Mouse (Mus musculus) limb, embryonic 11.5 days (tissue): ENCODE data around the gene Spsb1. TPM values are rescaled to one million over a fixed set of nuclear protein-coding genes. Genes with fewer than 3 reads are reported as not detected.

ENCODE experiments used
- ATAC-seq: fragments of 200-750 bp; cut with Nextera tagmentation; 2 replicates; pipeline ENCODE4 v1.8.0; 2017; ENCODE audit warnings: low read depth; ENCODE audit not compliant: insufficient number of reproducible peaks, low FRiP score, low TSS enrichment
- DNase-seq: peaks from one replicate; pipeline ENCODE4 v3.0.0-alpha.2; 2015; ENCODE audit warnings: low spot score
- H3K27ac ChIP-seq: fragments of 300-500 bp; sonication (generic); replicated peaks from 2 replicates; pipeline ENCODE4 v1.5.1; 2014; ENCODE audit warnings: low read depth, mild to moderate bottlenecking, low read length
- H3K27me3 ChIP-seq: fragments of 300-500 bp; sonication (generic); 2 replicates; pipeline ENCODE4 v1.6.1; 2014; ENCODE audit warnings: mild to moderate bottlenecking, low read length, mixed read lengths; ENCODE audit not compliant: control insufficient read depth, insufficient read depth
- H3K36me3 ChIP-seq: fragments of 300-500 bp; sonication (generic); 2 replicates; pipeline ENCODE4 v1.6.1; 2014; ENCODE audit warnings: mild to moderate bottlenecking, low read length, moderate library complexity, mixed read lengths; ENCODE audit not compliant: control insufficient read depth, insufficient read depth
- H3K4me1 ChIP-seq: fragments of 300-500 bp; sonication (generic); 2 replicates; pipeline ENCODE4 v1.6.1; 2014; ENCODE audit warnings: low read length, mixed read lengths; ENCODE audit not compliant: control insufficient read depth, insufficient read depth
- H3K4me2 ChIP-seq: fragments of 300-500 bp; sonication (generic); 2 replicates; pipeline ENCODE4 v1.6.1; 2014; ENCODE audit warnings: low read depth, mild to moderate bottlenecking, moderate library complexity; ENCODE audit not compliant: severe bottlenecking
- H3K4me3 ChIP-seq: fragments of 300-500 bp; sonication (generic); 2 replicates; pipeline ENCODE4 v1.5.1; 2014; ENCODE audit warnings: low read depth, low read length
- H3K9ac ChIP-seq: fragments of 300-500 bp; sonication (generic); 2 replicates; pipeline ENCODE4 v1.6.1; 2014; ENCODE audit warnings: mild to moderate bottlenecking, low read length
- H3K9me3 ChIP-seq: fragments of 300-500 bp; sonication (generic); 2 replicates; pipeline ENCODE4 v1.6.1; 2016; ENCODE audit warnings: low read length; ENCODE audit not compliant: control insufficient read depth
- WGBS: fragments of 180-500 bp; shearing (Covaris S2); extraction: QIAGEN DNeasy Blood & Tissue Kit; methylation state at CpG from one replicate; pipeline ENCODE4 v1.1.7; 2014; 5-methylcytosine and 5-hydroxymethylcytosine counted together
- polyA plus RNA-seq: library from polyadenylated mRNA; unstranded; fragments of >200 nt; fragmentation: Nextera tagmentation; extraction: Ambion mirVana; gene quantifications from 2 replicates; pipeline ENCODE4 v1.2.1, GENCODE M21; 2014

The Spsb1 gene
- polyA plus RNA-seq, 1 experiment from 2014 or later = 16.4 TPM

GRCm38 (mm10) chr4:149888156-149888555, 66.7 kb downstream of the Spsb1 start:
- no peak overlapping the region for H3K4me3 ChIP-seq
- H3K27ac ChIP-seq = no peak overlapping the region
- H3K4me1 ChIP-seq = peaks cover 51% of the 10 kb centered on the region
- no peak for ATAC-seq
- H3K4me2 ChIP-seq = no peak overlapping the region
- WGBS = 96% methylated on average over 5 of the region's 5 CpGs
- no peak for DNase-seq
- no peaks in the 10 kb centered on the region for H3K9me3 ChIP-seq
- H3K9ac ChIP-seq = no peak overlapping the region
- no peaks in the 10 kb centered on the region for H3K27me3 ChIP-seq
- H3K36me3 ChIP-seq = no peaks in the 10 kb centered on the region

GRCm38 (mm10) chr4:149886298-149887271, 68.3 kb downstream of the Spsb1 start:
- Histone ChIP-seq H3K27me3 (no peaks in the 10 kb centered on the region), H3K27ac (no peak overlapping the region; the same call in 1 of the 2 replicates), H3K4me1 (peaks cover 39% of the 10 kb centered on the region), H3K36me3 (no peaks in the 10 kb centered on the region), H3K4me3 (no peak overlapping the region), H3K9ac (peak overlapping the region; percentile 1; the same call in 1 of the 2 replicates), H3K9me3 (no peaks in the 10 kb centered on the region), H3K4me2 (no peak overlapping the region)
- 52% methylated on average over 18 of the region's 18 CpGs for WGBS
- ATAC-seq (no peak), DNase-seq (no peak)

GRCm38 (mm10) chr4:149883990-149884389, 70.9 kb downstream of the Spsb1 start:
- Histone ChIP-seq H3K4me1 (peaks cover 15% of the 10 kb centered on the region), H3K9ac (no peak overlapping the region), H3K27ac (no peak overlapping the region), H3K4me2 (no peak overlapping the region), H3K27me3 (no peaks in the 10 kb centered on the region), H3K36me3 (no peaks in the 10 kb centered on the region), H3K9me3 (no peaks in the 10 kb centered on the region), H3K4me3 (no peak overlapping the region)
- no peak for ATAC-seq
- no peak for DNase-seq
- WGBS = 86% methylated on average over 10 of the region's 10 CpGs

- Histone ChIP-seq H3K4me1 (peaks cover 23% of the 10 kb centered on the region), H3K27ac (no peak overlapping the region), H3K4me2 (no peak overlapping the region), H3K36me3 (no peaks in the 10 kb centered on the region), H3K27me3 (no peaks in the 10 kb centered on the region), H3K9me3 (no peaks in the 10 kb centered on the region), H3K4me3 (no peak overlapping the region), H3K9ac (no peak overlapping the region)
- DNase-seq = no peak
- ATAC-seq = no peak
- WGBS = 80% methylated on average over 17 of the region's 17 CpGs
Observed at GRCm38 (mm10) chr4:149882139-149882916, 72.5 kb downstream of the Spsb1 start.

- DNase-seq = no peak
- Histone ChIP-seq H3K4me1 (peaks cover 26% of the 10 kb centered on the region), H3K9me3 (no peaks in the 10 kb centered on the region), H3K4me3 (no peak overlapping the region), H3K4me2 (no peak overlapping the region), H3K27ac (no peak overlapping the region), H3K36me3 (no peaks in the 10 kb centered on the region), H3K9ac (no peak overlapping the region), H3K27me3 (no peaks in the 10 kb centered on the region)
- ATAC-seq = no peak
- WGBS = 77% methylated on average over 5 of the region's 5 CpGs
Observed at GRCm38 (mm10) chr4:149880908-149881307, 73.9 kb downstream of the Spsb1 start.

GRCm38 (mm10) chr4:149879980-149880379, 74.9 kb downstream of the Spsb1 start:
- DNase-seq (no peak), ATAC-seq (no peak)
- H3K4me3 ChIP-seq = no peak overlapping the region
- peaks cover 36% of the 10 kb centered on the region for H3K4me1 ChIP-seq
- 83% methylated on average over 11 of the region's 11 CpGs for WGBS
- no peak overlapping the region for H3K27ac ChIP-seq
- no peaks in the 10 kb centered on the region for H3K36me3 ChIP-seq
- H3K27me3 ChIP-seq = no peaks in the 10 kb centered on the region
- H3K9me3 ChIP-seq = no peaks in the 10 kb centered on the region
- no peak overlapping the region for H3K4me2 ChIP-seq
- no peak overlapping the region for H3K9ac ChIP-seq

- ATAC-seq (no peak), DNase-seq (no peak)
- Histone ChIP-seq H3K9me3 (no peaks in the 10 kb centered on the region), H3K27ac (peak overlapping the region; percentile 56), H3K4me2 (peak overlapping the region; percentile 12; the same call in 1 of the 2 replicates), H3K4me1 (peaks cover 46% of the 10 kb centered on the region), H3K27me3 (no peaks in the 10 kb centered on the region), H3K9ac (0 out of 2 replicates have a peak overlapping the region, but pooled peaks have one; percentile 27), H3K4me3 (no peak overlapping the region), H3K36me3 (no peaks in the 10 kb centered on the region)
- WGBS = 38% methylated on average over 6 of the region's 6 CpGs
Observed at GRCm38 (mm10) chr4:149878021-149878449, 76.8 kb downstream of the Spsb1 start.

- H3K9me3 ChIP-seq = no peaks in the 10 kb centered on the region
- 0 out of 2 replicates have a peak overlapping the region, but pooled peaks have one; percentile 2 for H3K4me2 ChIP-seq
- ATAC-seq (peak; percentile 5; the same call in 1 of the 2 replicates), DNase-seq (no peak)
- H3K4me3 ChIP-seq = no peak overlapping the region
- H3K36me3 ChIP-seq = no peaks in the 10 kb centered on the region
- H3K27me3 ChIP-seq = no peaks in the 10 kb centered on the region
- WGBS = 44% methylated on average over 3 of the region's 3 CpGs
- H3K9ac ChIP-seq = no peak overlapping the region
- peaks cover 46% of the 10 kb centered on the region for H3K4me1 ChIP-seq
- H3K27ac ChIP-seq = peak overlapping the region; percentile 89
Observed at GRCm38 (mm10) chr4:149877202-149877601, 77.6 kb downstream of the Spsb1 start.
